Mouse (Mus musculus) hindbrain, embryonic 16.5 days (tissue): Measurements from ENCODE around the gene Gm10974. TPM values are rescaled to one million over a fixed set of nuclear protein-coding genes. Genes with fewer than 3 reads are reported as not detected.
A peak's percentile ranks its signal among the peaks of the same experiment; 100 is the strongest.

Source experiments
- ATAC-seq: fragments of 200-750 bp; cut with Nextera tagmentation; 2 replicates; pipeline ENCODE4 v1.8.0; 2017; ENCODE audit warnings: moderate TSS enrichment, moderate library complexity
- H3K27ac ChIP-seq: fragments of 300-500 bp; sonication (generic); 2 replicates; pipeline ENCODE4 v1.5.1; 2014; ENCODE audit warnings: low read depth, mild to moderate bottlenecking, control low read depth, low read length, moderate library complexity
- H3K27me3 ChIP-seq: fragments of 300-500 bp; sonication (generic); replicated peaks from 2 replicates; pipeline ENCODE4 v1.6.1; 2014; ENCODE audit warnings: low read length; ENCODE audit not compliant: control insufficient read depth, insufficient read depth
- H3K36me3 ChIP-seq: fragments of 300-500 bp; sonication (generic); 2 replicates; pipeline ENCODE4 v1.6.1; 2014; ENCODE audit warnings: mild to moderate bottlenecking, low read length, moderate library complexity, mixed read lengths; ENCODE audit not compliant: control insufficient read depth, insufficient read depth
- H3K4me1 ChIP-seq: fragments of 300-500 bp; sonication (generic); 2 replicates; pipeline ENCODE4 v1.6.1; 2014; ENCODE audit warnings: low read depth, low read length; ENCODE audit not compliant: control insufficient read depth, insufficient read depth
- H3K4me2 ChIP-seq: fragments of 300-500 bp; sonication (generic); 2 replicates; pipeline ENCODE4 v1.6.1; 2014; ENCODE audit warnings: mild to moderate bottlenecking, low read length, control low read depth, moderate library complexity
- H3K4me3 ChIP-seq: fragments of 300-500 bp; sonication (generic); 2 replicates; pipeline ENCODE4 v1.5.1; 2014; ENCODE audit warnings: mild to moderate bottlenecking, low read length, control low read depth, moderate library complexity
- H3K9ac ChIP-seq: fragments of 300-500 bp; sonication (generic); 2 replicates; pipeline ENCODE4 v1.6.1; 2014; ENCODE audit warnings: low read depth, mild to moderate bottlenecking, control low read depth, low read length, moderate library complexity
- H3K9me3 ChIP-seq: fragments of 300-500 bp; sonication (generic); 2 replicates; pipeline ENCODE4 v1.6.1; 2014; ENCODE audit warnings: mild to moderate bottlenecking, low read length, moderate library complexity; ENCODE audit not compliant: control insufficient read depth
- WGBS: fragments of 180-500 bp; shearing (Covaris S2); extraction: QIAGEN DNeasy Blood & Tissue Kit; methylation state at CpG from one replicate; pipeline ENCODE4 v1.1.7; 2014; 5-methylcytosine and 5-hydroxymethylcytosine counted together
- polyA plus RNA-seq: library from polyadenylated mRNA; unstranded; fragments of >200 nt; fragmentation: Nextera tagmentation; extraction: Ambion mirVana; gene quantifications from 2 replicates; pipeline ENCODE4 v1.2.1, GENCODE M21; 2015

Gene Gm10974
- polyA plus RNA-seq, 1 experiment from 2014 or later: not detected

DNA sequence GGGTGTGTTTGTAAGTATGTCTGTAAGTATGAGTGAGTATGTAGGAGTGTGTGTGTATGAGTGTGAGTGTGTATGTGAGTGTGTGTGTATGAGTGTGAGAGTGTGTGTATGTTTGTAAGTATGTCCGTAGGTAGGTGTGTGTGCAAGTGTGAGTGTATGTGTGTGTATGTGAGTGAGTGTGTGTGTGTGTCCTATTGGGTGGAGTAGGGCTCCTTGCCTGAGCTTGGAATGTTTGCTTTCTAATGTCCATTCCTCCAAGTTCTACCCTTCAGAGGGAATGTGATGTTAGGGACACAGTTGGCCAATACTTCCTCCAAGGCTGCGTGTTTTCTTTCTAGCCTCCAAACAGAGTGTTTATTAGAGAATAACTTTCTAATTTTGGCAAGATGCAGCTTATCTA, 28.8 kb upstream of the Gm10974 start:
- H3K4me1 ChIP-seq: no peaks in the 10 kb centered on the region
- H3K27ac ChIP-seq: no peak overlapping the region
- no peak overlapping the region for H3K4me2 ChIP-seq
- H3K9me3 ChIP-seq: no peaks in the 10 kb centered on the region
- no peak overlapping the region for H3K4me3 ChIP-seq
- no peak overlapping the region for H3K9ac ChIP-seq
- H3K36me3 ChIP-seq: no peaks in the 10 kb centered on the region
- ATAC-seq: no peak
- WGBS: 89% methylated on average over 2 of the region's 2 CpGs
- H3K27me3 ChIP-seq: no peaks in the 10 kb centered on the region

DNA sequence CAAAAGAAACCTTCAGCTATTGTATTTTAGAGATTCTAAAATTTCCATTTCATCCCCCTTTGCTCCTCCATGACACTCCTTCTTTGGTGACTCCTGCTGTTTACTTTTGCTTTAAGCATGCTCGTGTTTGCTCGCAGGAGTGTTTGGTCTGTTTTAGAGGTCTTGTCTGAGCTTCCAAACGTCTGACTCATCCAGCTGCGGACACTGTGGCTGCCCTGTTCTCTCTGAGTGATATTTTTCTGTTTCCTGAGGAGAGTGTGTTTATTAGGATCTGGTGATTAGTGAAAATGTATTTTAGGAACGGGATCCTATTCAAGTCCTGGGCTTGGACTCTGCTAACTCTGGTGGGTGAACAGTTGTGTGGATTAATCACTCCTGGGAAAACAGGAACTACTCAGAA, 26.1 kb upstream of the Gm10974 start:
- Histone ChIP-seq H3K9me3 (no peaks in the 10 kb centered on the region), H3K4me1 (no peaks in the 10 kb centered on the region), H3K27me3 (no peaks in the 10 kb centered on the region), H3K4me3 (no peak overlapping the region), H3K36me3 (no peaks in the 10 kb centered on the region), H3K4me2 (no peak overlapping the region), H3K27ac (no peak overlapping the region), H3K9ac (no peak overlapping the region)
- no peak for ATAC-seq
- WGBS: 55% methylated on average over 5 of the region's 5 CpGs

DNA sequence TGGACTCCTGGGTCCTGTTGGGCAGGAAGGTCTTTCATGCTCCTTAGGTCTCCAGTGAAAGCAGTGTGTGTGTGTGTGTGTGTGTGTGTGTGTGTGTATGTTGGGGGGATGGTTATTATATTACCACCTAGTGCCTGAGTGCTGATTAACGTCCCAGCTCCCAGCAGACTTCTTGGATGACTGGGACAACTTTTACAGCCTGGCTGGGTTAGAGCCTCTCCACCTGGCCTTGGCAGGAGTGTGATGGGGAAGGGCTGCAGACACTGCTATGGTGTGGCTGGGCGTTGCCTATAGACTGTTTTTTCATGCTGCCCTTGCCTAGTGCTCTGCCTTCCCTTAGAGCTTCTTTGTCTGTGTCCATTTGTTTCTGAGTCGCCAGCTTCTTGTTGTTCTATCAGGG, 25.7 kb upstream of the Gm10974 start:
- Histone ChIP-seq H3K9me3 (no peaks in the 10 kb centered on the region), H3K4me2 (no peak overlapping the region), H3K4me1 (no peaks in the 10 kb centered on the region), H3K27me3 (no peaks in the 10 kb centered on the region), H3K36me3 (no peaks in the 10 kb centered on the region), H3K9ac (no peak overlapping the region), H3K27ac (no peak overlapping the region), H3K4me3 (no peak overlapping the region)
- no peak for ATAC-seq
- WGBS: 61% methylated on average over 3 of the region's 3 CpGs

DNA sequence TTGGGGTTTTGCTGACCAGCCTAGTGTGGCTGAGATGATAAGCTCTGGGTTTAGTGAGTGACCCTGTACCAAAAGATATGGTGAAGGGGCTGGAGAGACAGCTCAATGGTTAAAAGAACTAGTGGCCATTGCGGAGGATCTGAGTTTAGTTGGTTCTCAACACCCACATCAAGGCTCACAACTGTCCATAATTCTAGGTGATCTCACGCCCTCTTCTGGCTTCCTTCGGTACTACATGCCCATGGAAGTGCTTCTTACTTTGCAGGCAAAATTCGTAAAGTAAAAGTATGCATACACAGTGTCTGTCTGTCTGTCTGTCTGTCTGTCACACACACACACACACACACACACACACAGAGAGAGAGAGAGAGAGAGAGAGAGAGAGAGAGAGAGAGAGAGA, 23.4 kb upstream of the Gm10974 start:
- no peaks in the 10 kb centered on the region for H3K9me3 ChIP-seq
- ATAC-seq: no peak
- H3K4me2 ChIP-seq: no peak overlapping the region
- H3K27ac ChIP-seq: no peak overlapping the region
- no peak overlapping the region for H3K4me3 ChIP-seq
- no peaks in the 10 kb centered on the region for H3K36me3 ChIP-seq
- peaks cover 2% of the 10 kb centered on the region; the same call in 1 of the 2 replicates for H3K4me1 ChIP-seq
- no peak overlapping the region; the same call in 1 of the 2 replicates for H3K9ac ChIP-seq
- 44% methylated on average over 4 of the region's 4 CpGs for WGBS
- H3K27me3 ChIP-seq: no peaks in the 10 kb centered on the region

DNA sequence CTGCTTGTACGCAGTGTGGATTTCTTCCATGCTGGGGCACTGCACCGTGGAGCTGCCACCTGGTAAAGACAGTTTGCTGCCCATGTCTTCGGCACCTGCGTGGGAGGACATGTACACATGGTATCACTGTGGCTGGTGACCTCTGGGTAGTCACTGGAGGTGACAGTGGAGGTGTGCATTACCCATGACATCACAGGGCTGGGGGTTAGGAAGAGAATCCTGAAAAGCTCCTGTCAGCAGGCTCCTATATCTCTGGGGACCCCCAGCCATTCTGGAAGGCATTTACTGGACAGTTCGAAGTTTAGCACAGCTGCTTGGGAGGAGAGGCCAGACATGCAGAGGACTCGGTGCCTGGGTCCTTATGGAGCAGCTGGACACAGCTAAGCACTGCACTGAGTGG, 22.9 kb upstream of the Gm10974 start:
- Histone ChIP-seq H3K4me1 (peaks cover 4% of the 10 kb centered on the region; the same call in 1 of the 2 replicates), H3K27ac (no peak overlapping the region), H3K4me2 (no peak overlapping the region), H3K9me3 (no peaks in the 10 kb centered on the region), H3K4me3 (no peak overlapping the region), H3K27me3 (no peaks in the 10 kb centered on the region), H3K36me3 (no peaks in the 10 kb centered on the region), H3K9ac (peak overlapping the region; percentile 13; the same call in 1 of the 2 replicates)
- no peak for ATAC-seq
- 80% methylated on average over 6 of the region's 6 CpGs for WGBS

DNA sequence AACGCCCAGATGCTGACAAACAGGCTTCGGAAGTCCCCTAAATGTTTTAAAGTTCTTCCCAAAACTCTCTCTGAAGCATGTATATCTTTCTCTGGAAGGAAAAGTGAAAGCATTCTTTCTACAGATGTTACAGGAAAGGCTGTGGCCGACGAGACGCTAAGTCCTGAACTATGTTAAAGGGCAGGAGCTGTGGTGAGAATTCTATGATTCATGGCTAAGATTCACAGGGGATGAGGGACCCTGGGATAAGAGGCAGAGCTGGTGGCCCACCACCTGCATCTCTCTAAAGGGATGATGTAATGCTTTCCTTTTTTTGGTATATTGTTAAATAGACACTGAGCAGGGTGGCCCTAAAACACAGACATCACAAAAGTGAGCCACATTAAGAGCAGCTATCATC, 22.4 kb upstream of the Gm10974 start:
- ATAC-seq: no peak
- no peaks in the 10 kb centered on the region for H3K9me3 ChIP-seq
- 85% methylated on average over 5 of the region's 5 CpGs for WGBS
- H3K27ac ChIP-seq: no peak overlapping the region
- peaks cover 4% of the 10 kb centered on the region; the same call in 1 of the 2 replicates for H3K4me1 ChIP-seq
- H3K27me3 ChIP-seq: no peaks in the 10 kb centered on the region
- no peak overlapping the region for H3K4me3 ChIP-seq
- H3K36me3 ChIP-seq: no peaks in the 10 kb centered on the region
- H3K9ac ChIP-seq: no peak overlapping the region
- no peak overlapping the region for H3K4me2 ChIP-seq

DNA sequence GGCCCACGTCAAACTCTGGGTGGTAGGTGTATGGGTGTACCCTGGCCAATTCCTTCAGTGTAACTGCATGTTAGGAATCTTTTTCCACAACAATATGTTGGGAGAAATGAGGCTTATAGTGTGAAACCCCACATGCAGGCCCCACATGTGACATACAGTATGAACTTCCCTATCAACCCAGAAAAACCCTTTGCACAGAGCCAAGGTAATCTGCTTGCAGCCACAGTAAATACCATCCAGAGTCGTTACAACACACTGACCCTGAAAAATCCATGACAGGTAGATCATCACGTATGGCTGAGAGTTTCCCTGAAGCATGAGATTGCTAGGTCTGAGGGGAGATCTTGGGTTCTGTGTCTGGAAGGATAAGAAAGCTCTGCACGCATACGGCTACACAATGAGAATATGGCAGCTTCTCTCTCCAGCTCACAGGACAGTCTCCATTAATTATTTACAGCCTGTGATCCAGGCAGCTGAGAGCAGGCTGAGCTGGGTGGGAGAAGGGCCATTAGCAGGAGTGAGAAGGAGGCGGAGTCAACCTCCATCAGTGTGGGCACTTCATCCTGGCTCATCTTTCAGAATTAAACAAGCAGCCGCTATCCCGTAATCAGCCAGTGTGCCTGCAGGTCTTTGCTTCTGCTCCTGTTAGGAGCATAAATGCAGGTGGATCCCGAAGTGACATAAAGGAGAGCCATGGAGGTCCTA, 18.6 kb upstream of the Gm10974 start:
- no peaks in the 10 kb centered on the region for H3K36me3 ChIP-seq
- no peaks in the 10 kb centered on the region for H3K9me3 ChIP-seq
- no peak overlapping the region for H3K4me3 ChIP-seq
- H3K27ac ChIP-seq: no peak overlapping the region
- H3K27me3 ChIP-seq: no peaks in the 10 kb centered on the region
- 0 out of 2 replicates have a peak overlapping the region, but pooled peaks have one; percentile 0 for H3K4me2 ChIP-seq
- no peak overlapping the region for H3K9ac ChIP-seq
- 41% methylated on average over 9 of the region's 9 CpGs for WGBS
- peaks cover 4% of the 10 kb centered on the region; the same call in 1 of the 2 replicates for H3K4me1 ChIP-seq
- ATAC-seq: peak; percentile 85

DNA sequence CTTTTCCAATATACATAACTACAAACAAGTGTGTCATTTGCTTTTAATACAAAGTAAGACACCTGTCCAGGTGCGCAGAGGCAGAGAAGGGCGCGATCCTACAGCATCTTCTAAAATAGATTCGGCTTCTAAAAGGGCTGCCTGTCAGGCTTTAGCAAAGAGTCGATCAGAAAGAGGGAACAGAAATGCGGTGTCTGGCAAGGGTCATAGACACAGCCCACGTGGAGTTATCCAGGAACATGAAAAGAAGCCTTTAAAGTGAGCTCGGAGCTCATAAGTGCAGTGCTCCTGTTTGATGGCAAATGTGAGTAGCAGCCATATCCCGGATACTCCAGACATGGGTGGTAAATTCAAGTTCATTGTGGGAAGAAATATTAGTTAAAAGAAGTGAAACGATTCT, 17.1 kb upstream of the Gm10974 start:
- 92% methylated on average over 10 of the region's 10 CpGs for WGBS
- ATAC-seq: no peak
- H3K4me1 ChIP-seq: peaks cover 4% of the 10 kb centered on the region; the same call in 1 of the 2 replicates
- no peaks in the 10 kb centered on the region for H3K36me3 ChIP-seq
- no peak overlapping the region for H3K27ac ChIP-seq
- no peaks in the 10 kb centered on the region for H3K9me3 ChIP-seq
- H3K4me3 ChIP-seq: no peak overlapping the region
- H3K9ac ChIP-seq: no peak overlapping the region
- no peaks in the 10 kb centered on the region for H3K27me3 ChIP-seq
- H3K4me2 ChIP-seq: no peak overlapping the region

DNA sequence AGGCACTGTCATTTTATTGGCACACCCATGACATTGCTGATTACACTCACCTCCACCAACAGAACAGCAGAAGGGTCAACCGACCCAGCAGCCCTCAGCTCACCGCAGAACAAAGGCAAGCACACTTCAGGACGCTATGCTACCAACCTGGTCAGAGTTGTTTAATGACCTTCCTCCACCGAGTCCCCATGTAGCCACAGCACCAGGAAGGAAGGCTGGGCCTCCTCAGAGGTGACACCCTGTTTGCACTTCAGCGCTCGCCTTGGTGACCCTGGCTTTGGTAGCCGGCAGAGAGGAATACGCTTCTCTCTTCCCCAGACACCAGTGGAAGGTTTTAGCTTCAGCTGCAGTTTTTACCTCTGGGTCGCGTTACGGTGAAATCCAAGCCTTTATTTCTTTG, 16.0 kb upstream of the Gm10974 start:
- no peak overlapping the region for H3K4me3 ChIP-seq
- H3K27me3 ChIP-seq: no peaks in the 10 kb centered on the region
- no peak overlapping the region for H3K9ac ChIP-seq
- WGBS: 77% methylated on average over 11 of the region's 11 CpGs
- H3K9me3 ChIP-seq: no peaks in the 10 kb centered on the region
- peaks cover 4% of the 10 kb centered on the region; the same call in 1 of the 2 replicates for H3K4me1 ChIP-seq
- no peak for ATAC-seq
- H3K27ac ChIP-seq: no peak overlapping the region
- no peak overlapping the region for H3K4me2 ChIP-seq
- H3K36me3 ChIP-seq: no peaks in the 10 kb centered on the region
